Mouse (Mus musculus): ENCODE results near the gene Slc13a3. TPM values are rescaled to one million over a fixed set of nuclear protein-coding genes. Genes with fewer than 3 reads are reported as not detected.

Slc13a3 gene
- polyA plus RNA-seq, 1 experiment from 2014 or later, result 0.23 TPM

- Histone ChIP-seq H3K4me1 (no peaks in the 10 kb centered on the region), H3K36me3 (no peaks in the 10 kb centered on the region), H3K4me3 (no peak overlapping the region), H3K27ac (replicated peaks) (no peak overlapping the region), H3K9me3 (no peaks in the 10 kb centered on the region), H3K27me3 (replicated peaks) (0 out of 2 replicates have a peak, but pooled peaks cover 11% of the 10 kb centered on the region), H3K4me2 (no peak overlapping the region), H3K9ac (no peak overlapping the region)
- no peak for ATAC-seq (ENCODE audit: extremely low read depth, insufficient number of reproducible peaks, low FRiP score, low TSS enrichment)
- 59% methylated on average over 4 of the region's 4 CpGs for WGBS
Measured at GRCm38 (mm10) chr2:165441613-165442012, 31.4 kb downstream of the Slc13a3 start.

- no peak overlapping the region for H3K27ac ChIP-seq (replicated peaks)
- H3K27me3 ChIP-seq (replicated peaks), result 0 out of 2 replicates have a peak, but pooled peaks cover 5% of the 10 kb centered on the region
- no peaks in the 10 kb centered on the region for H3K4me1 ChIP-seq
- no peak overlapping the region for H3K4me3 ChIP-seq
- no peak overlapping the region for H3K4me2 ChIP-seq
- 76% methylated on average over 10 of the region's 10 CpGs for WGBS
- H3K9me3 ChIP-seq, result no peaks in the 10 kb centered on the region
- H3K36me3 ChIP-seq, result no peaks in the 10 kb centered on the region
- H3K9ac ChIP-seq, result no peak overlapping the region
- no peak for ATAC-seq (ENCODE audit: extremely low read depth, insufficient number of reproducible peaks, low FRiP score, low TSS enrichment)
Measured at GRCm38 (mm10) chr2:165439613-165440012, 33.4 kb downstream of the Slc13a3 start.

- H3K4me1 ChIP-seq, result no peaks in the 10 kb centered on the region
- H3K27ac ChIP-seq (replicated peaks), result no peak overlapping the region
- no peak overlapping the region for H3K4me3 ChIP-seq
- no peaks in the 10 kb centered on the region for H3K9me3 ChIP-seq
- 0 out of 2 replicates have a peak, but pooled peaks cover 5% of the 10 kb centered on the region for H3K27me3 ChIP-seq (replicated peaks)
- no peaks in the 10 kb centered on the region for H3K36me3 ChIP-seq
- no peak for ATAC-seq (ENCODE audit: extremely low read depth, insufficient number of reproducible peaks, low FRiP score, low TSS enrichment)
- 78% methylated on average over 7 of the region's 7 CpGs for WGBS
- no peak overlapping the region for H3K4me2 ChIP-seq
- H3K9ac ChIP-seq, result no peak overlapping the region
Measured at GRCm38 (mm10) chr2:165438881-165439280, 34.1 kb downstream of the Slc13a3 start.

- Histone ChIP-seq H3K4me1 (no peaks in the 10 kb centered on the region), H3K36me3 (no peaks in the 10 kb centered on the region), H3K27ac (replicated peaks) (no peak overlapping the region), H3K4me3 (no peak overlapping the region), H3K4me2 (no peak overlapping the region), H3K9ac (no peak overlapping the region), H3K9me3 (no peaks in the 10 kb centered on the region), H3K27me3 (replicated peaks) (peaks cover 19% of the 10 kb centered on the region; the same call in 1 of the 2 replicates)
- no peak for ATAC-seq (ENCODE audit: extremely low read depth, insufficient number of reproducible peaks, low FRiP score, low TSS enrichment)
- WGBS, result 22% methylated on average over 7 of the region's 7 CpGs
Measured at GRCm38 (mm10) chr2:165428694-165429093, 44.3 kb downstream of the Slc13a3 start.

GRCm38 (mm10) chr2:165420195-165420594 is 52.8 kb downstream of the Slc13a3 start:
- 67% methylated on average over 2 of the region's 2 CpGs for WGBS

GRCm38 (mm10) chr2:165419670-165420111 is 53.3 kb downstream of the Slc13a3 start:
- Histone ChIP-seq H3K9ac (0 out of 2 replicates have a peak overlapping the region, but pooled peaks have one; percentile 25), H3K4me2 (no peak overlapping the region), H3K36me3 (no peaks in the 10 kb centered on the region), H3K4me3 (no peak overlapping the region), H3K9me3 (no peaks in the 10 kb centered on the region), H3K27me3 (replicated peaks) (peaks cover 2% of the 10 kb centered on the region; the same call in 1 of the 2 replicates), H3K4me1 (peaks cover 20% of the 10 kb centered on the region), H3K27ac (replicated peaks) (no peak overlapping the region)
- WGBS, result 61% methylated on average over 4 of the region's 4 CpGs
- no peak for ATAC-seq (ENCODE audit: extremely low read depth, insufficient number of reproducible peaks, low FRiP score, low TSS enrichment)

More at GRCm38 (mm10) chr2:165420195-165420594, 52.8 kb downstream of the Slc13a3 start:
- Histone ChIP-seq H3K27ac (replicated peaks) (no peak overlapping the region), H3K4me3 (no peak overlapping the region), H3K4me2 (no peak overlapping the region), H3K9me3 (no peaks in the 10 kb centered on the region), H3K27me3 (replicated peaks) (peaks cover 2% of the 10 kb centered on the region; the same call in 1 of the 2 replicates), H3K9ac (0 out of 2 replicates have a peak overlapping the region, but pooled peaks have one; percentile 25), H3K36me3 (no peaks in the 10 kb centered on the region), H3K4me1 (peaks cover 20% of the 10 kb centered on the region)
- ATAC-seq (ENCODE audit: extremely low read depth, insufficient number of reproducible peaks, low FRiP score, low TSS enrichment), result no peak

GRCm38 (mm10) chr2:165418577-165418976 is 54.5 kb downstream of the Slc13a3 start:
- no peak for ATAC-seq (ENCODE audit: extremely low read depth, insufficient number of reproducible peaks, low FRiP score, low TSS enrichment)
- Histone ChIP-seq H3K27ac (replicated peaks) (no peak overlapping the region), H3K4me3 (no peak overlapping the region), H3K9ac (no peak overlapping the region), H3K9me3 (no peaks in the 10 kb centered on the region), H3K36me3 (no peaks in the 10 kb centered on the region), H3K4me2 (no peak overlapping the region), H3K4me1 (peaks cover 23% of the 10 kb centered on the region), H3K27me3 (replicated peaks) (peaks cover 2% of the 10 kb centered on the region; the same call in 1 of the 2 replicates)
- 79% methylated on average over 2 of the region's 2 CpGs for WGBS

GRCm38 (mm10) chr2:165417291-165417690 is 55.7 kb downstream of the Slc13a3 start:
- Histone ChIP-seq H3K27ac (replicated peaks) (0 out of 2 replicates have a peak overlapping the region, but pooled peaks have one; percentile 10), H3K9me3 (no peaks in the 10 kb centered on the region), H3K4me2 (no peak overlapping the region), H3K36me3 (no peaks in the 10 kb centered on the region), H3K4me3 (no peak overlapping the region), H3K4me1 (peaks cover 23% of the 10 kb centered on the region), H3K27me3 (replicated peaks) (no peaks in the 10 kb centered on the region), H3K9ac (no peak overlapping the region)
- ATAC-seq (ENCODE audit: extremely low read depth, insufficient number of reproducible peaks, low FRiP score, low TSS enrichment), result no peak
- 50% methylated on average over 7 of the region's 7 CpGs for WGBS

GRCm38 (mm10) chr2:165415795-165416194 is 57.2 kb downstream of the Slc13a3 start:
- no peak overlapping the region for H3K9ac ChIP-seq
- H3K9me3 ChIP-seq, result no peaks in the 10 kb centered on the region
- peaks cover 23% of the 10 kb centered on the region for H3K4me1 ChIP-seq
- H3K27ac ChIP-seq (replicated peaks), result no peak overlapping the region
- no peak for ATAC-seq (ENCODE audit: extremely low read depth, insufficient number of reproducible peaks, low FRiP score, low TSS enrichment)
- H3K4me3 ChIP-seq, result no peak overlapping the region
- no peaks in the 10 kb centered on the region; the same call in 1 of the 2 replicates for H3K27me3 ChIP-seq (replicated peaks)
- no peak overlapping the region for H3K4me2 ChIP-seq
- WGBS, result 73% methylated on average over 6 of the region's 6 CpGs
- H3K36me3 ChIP-seq, result no peaks in the 10 kb centered on the region

- Histone ChIP-seq H3K9me3 (no peaks in the 10 kb centered on the region), H3K4me2 (no peak overlapping the region), H3K4me1 (peaks cover 20% of the 10 kb centered on the region), H3K4me3 (no peak overlapping the region), H3K9ac (no peak overlapping the region), H3K27ac (replicated peaks) (no peak overlapping the region), H3K36me3 (no peaks in the 10 kb centered on the region), H3K27me3 (replicated peaks) (no peaks in the 10 kb centered on the region; the same call in 1 of the 2 replicates)
- 41% methylated on average over 11 of the region's 11 CpGs for WGBS
- no peak for ATAC-seq (ENCODE audit: extremely low read depth, insufficient number of reproducible peaks, low FRiP score, low TSS enrichment)
Measured at GRCm38 (mm10) chr2:165415141-165415721, 57.8 kb downstream of the Slc13a3 start.

- no peaks in the 10 kb centered on the region for H3K9me3 ChIP-seq
- H3K27ac ChIP-seq (replicated peaks), result no peak overlapping the region
- H3K36me3 ChIP-seq, result no peaks in the 10 kb centered on the region
- H3K9ac ChIP-seq, result no peak overlapping the region
- H3K4me1 ChIP-seq, result peaks cover 12% of the 10 kb centered on the region
- H3K4me3 ChIP-seq, result no peak overlapping the region
- no peak for ATAC-seq (ENCODE audit: extremely low read depth, insufficient number of reproducible peaks, low FRiP score, low TSS enrichment)
- WGBS, result 49% methylated on average over 5 of the region's 5 CpGs
- no peak overlapping the region for H3K4me2 ChIP-seq
- no peaks in the 10 kb centered on the region; the same call in 1 of the 2 replicates for H3K27me3 ChIP-seq (replicated peaks)
Measured at GRCm38 (mm10) chr2:165414321-165414720, 58.7 kb downstream of the Slc13a3 start.

GRCm38 (mm10) chr2:165413884-165414283 is 59.1 kb downstream of the Slc13a3 start:
- WGBS, result 47% methylated on average over 3 of the region's 3 CpGs
- no peak overlapping the region for H3K9ac ChIP-seq

More at GRCm38 (mm10) chr2:165413884-165414283, 59.1 kb downstream of the Slc13a3 start:
- no peak overlapping the region for H3K4me3 ChIP-seq
- no peaks in the 10 kb centered on the region; the same call in 1 of the 2 replicates for H3K27me3 ChIP-seq (replicated peaks)
- ATAC-seq (ENCODE audit: extremely low read depth, insufficient number of reproducible peaks, low FRiP score, low TSS enrichment), result no peak
- H3K9me3 ChIP-seq, result no peaks in the 10 kb centered on the region
- peaks cover 12% of the 10 kb centered on the region for H3K4me1 ChIP-seq
- no peaks in the 10 kb centered on the region for H3K36me3 ChIP-seq
- no peak overlapping the region for H3K4me2 ChIP-seq
- H3K27ac ChIP-seq (replicated peaks), result no peak overlapping the region
